In the genomic region with DNA sequence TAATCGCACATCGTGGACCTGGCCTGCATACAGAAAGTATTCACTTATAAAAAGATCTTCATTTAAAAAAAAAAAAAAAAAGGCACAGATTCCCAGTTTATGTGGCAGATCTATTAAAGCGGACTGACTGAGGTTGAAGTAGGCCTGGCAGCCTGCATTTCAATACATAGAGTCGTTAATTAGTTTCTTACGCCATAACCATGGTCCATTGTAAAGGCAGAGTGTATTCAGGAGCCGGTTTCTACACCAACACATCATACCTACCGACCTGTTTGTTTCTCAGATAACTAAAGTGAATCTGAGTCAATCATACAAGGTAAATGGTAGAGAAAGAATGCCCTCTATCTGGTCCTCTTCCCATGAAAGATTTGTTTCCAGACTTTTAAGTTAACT, we compare ENCODE assay signal across 18 mouse cellular contexts.
DNase-seq lines count a peak whose midpoint lies in the region; ATAC-seq and TF ChIP-seq lines count a peak whose summit lies in the region.
"Had no signal": no experiment of that assay in that cellular context is flagged by ENCODE, and none has a peak within 500 bp of the region (broad histone marks: within the 10 kb centered on the region; RNA-seq: fewer than 3 reads in every experiment).

No protein-coding gene starts in this region.

- no peak for DNase-seq in forebrain, embryonic 10.5 days (ENCODE audit: extremely low spot score, low spot score)
- DNase-seq in forebrain, postnatal 0 days, result no peak
- DNase-seq in midbrain, embryonic 10.5 days (ENCODE audit: low spot score), result no peak
- no peak for DNase-seq in thymus, postnatal 0 days (ENCODE audit: low spot score)
- DNase-seq: adrenal gland, adult 8-10 months; adrenal gland, postnatal 36 days; B cell, adult 2 months; cerebellum, postnatal 10 days; gastrocnemius, adult 2 months; gastrocnemius, postnatal 25 days had no signal

- no peak overlapping the region for H3K4me3 ChIP-seq in forebrain, embryonic 10.5 days
- no peak overlapping the region for H3K4me3 ChIP-seq in forebrain, postnatal 0 days (ENCODE audit: low read depth, low read length)
- H3K4me3 ChIP-seq in midbrain, embryonic 12.5 days, result no peak overlapping the region
- H3K4me3 ChIP-seq in midbrain, embryonic 10.5 days, result no peak overlapping the region
- no peak overlapping the region for H3K4me3 ChIP-seq in forebrain, embryonic 15.5 days
- no peak overlapping the region for H3K4me3 ChIP-seq in midbrain, embryonic 15.5 days
- H3K4me3 ChIP-seq: embryonic facial prominence, embryonic 10.5 days; gastrocnemius, adult 2 months; heart, embryonic 12.5 days had no signal

- TF ChIP-seq CTCF in forebrain, postnatal 0 days (IDR thresholded peaks at IDR 0.05; ENCODE audit: low read depth), result no peak

- H3K9me3 ChIP-seq in forebrain, embryonic 10.5 days, result no peaks in the 10 kb centered on the region
- no peaks in the 10 kb centered on the region for H3K9me3 ChIP-seq in forebrain, postnatal 0 days (ENCODE audit: low read length)
- no peaks in the 10 kb centered on the region for H3K9me3 ChIP-seq in midbrain, embryonic 12.5 days
- no peaks in the 10 kb centered on the region for H3K9me3 ChIP-seq in midbrain, embryonic 10.5 days (replicated peaks)
- no peaks in the 10 kb centered on the region for H3K9me3 ChIP-seq in forebrain, embryonic 15.5 days
- H3K9me3 ChIP-seq in midbrain, embryonic 15.5 days, result no peaks in the 10 kb centered on the region
- H3K9me3 ChIP-seq: embryonic facial prominence, embryonic 10.5 days; G1E; heart, embryonic 12.5 days had no signal

- no peaks in the 10 kb centered on the region for H3K36me3 ChIP-seq in forebrain, embryonic 10.5 days (replicated peaks)
- no peaks in the 10 kb centered on the region for H3K36me3 ChIP-seq in forebrain, postnatal 0 days (ENCODE audit: insufficient read depth)
- H3K36me3 ChIP-seq in midbrain, embryonic 12.5 days, result no peaks in the 10 kb centered on the region
- H3K36me3 ChIP-seq in midbrain, embryonic 10.5 days, result no peaks in the 10 kb centered on the region
- no peaks in the 10 kb centered on the region for H3K36me3 ChIP-seq in forebrain, embryonic 15.5 days
- H3K36me3 ChIP-seq in midbrain, embryonic 15.5 days (replicated peaks), result no peaks in the 10 kb centered on the region
- H3K36me3 ChIP-seq: embryonic facial prominence, embryonic 10.5 days; G1E; heart, embryonic 12.5 days had no signal

- H3K27ac ChIP-seq in forebrain, embryonic 10.5 days, result peak overlapping the region; percentile 58; the same call in 1 of the 2 replicates
- no peak overlapping the region for H3K27ac ChIP-seq in forebrain, postnatal 0 days (ENCODE audit: low read depth, low read length)
- no peak overlapping the region; the same call in 1 of the 2 replicates for H3K27ac ChIP-seq in midbrain, embryonic 12.5 days (replicated peaks)
- no peak overlapping the region for H3K27ac ChIP-seq in midbrain, embryonic 10.5 days (replicated peaks)
- no peak overlapping the region for H3K27ac ChIP-seq in forebrain, embryonic 15.5 days (replicated peaks)
- no peak overlapping the region for H3K27ac ChIP-seq in midbrain, embryonic 15.5 days
- H3K27ac ChIP-seq: embryonic facial prominence, embryonic 10.5 days; gastrocnemius, adult 2 months had no signal

- peaks cover 22% of the 10 kb centered on the region for H3K4me1 ChIP-seq in forebrain, embryonic 10.5 days
- H3K4me1 ChIP-seq in forebrain, postnatal 0 days (ENCODE audit: insufficient read depth), result no peaks in the 10 kb centered on the region
- H3K4me1 ChIP-seq in midbrain, embryonic 12.5 days, result peaks cover 16% of the 10 kb centered on the region
- peaks cover 18% of the 10 kb centered on the region for H3K4me1 ChIP-seq in midbrain, embryonic 10.5 days
- H3K4me1 ChIP-seq in forebrain, embryonic 15.5 days, result peaks cover 9% of the 10 kb centered on the region
- H3K4me1 ChIP-seq in midbrain, embryonic 15.5 days, result 0 out of 2 replicates have a peak, but pooled peaks cover 6% of the 10 kb centered on the region
- H3K4me1 ChIP-seq: embryonic facial prominence, embryonic 10.5 days; heart, embryonic 12.5 days had no signal

- no peak overlapping the region for H3K4me2 ChIP-seq in forebrain, postnatal 0 days (ENCODE audit: low read depth)
- no peak overlapping the region for H3K4me2 ChIP-seq in midbrain, embryonic 12.5 days (replicated peaks)
- H3K4me2 ChIP-seq in forebrain, embryonic 15.5 days (replicated peaks), result no peak overlapping the region
- no peak overlapping the region for H3K4me2 ChIP-seq in midbrain, embryonic 15.5 days
- H3K4me2 ChIP-seq: heart, embryonic 12.5 days had no signal

- ATAC-seq in forebrain, postnatal 0 days, result no peak
- peak; percentile 61; the same call in 1 of the 2 replicates for ATAC-seq in midbrain, embryonic 12.5 days (ENCODE audit: low FRiP score, low read depth)
- ATAC-seq in forebrain, embryonic 15.5 days (replicated peaks), result 0 out of 2 replicates have a peak, but pooled peaks have one; percentile 23
- 0 out of 2 replicates have a peak, but pooled peaks have one; percentile 17 for ATAC-seq in midbrain, embryonic 15.5 days (replicated peaks)
- no peak for ATAC-seq in frontal cortex, adult (ENCODE audit: low TSS enrichment)
- ATAC-seq: CD4-positive, CD25-positive, alpha-beta regulatory T cell, adult 4 months had no signal

- no peaks in the 10 kb centered on the region for H3K27me3 ChIP-seq in forebrain, embryonic 10.5 days (ENCODE audit: poor library complexity, severe bottlenecking)
- no peaks in the 10 kb centered on the region for H3K27me3 ChIP-seq in forebrain, postnatal 0 days (ENCODE audit: insufficient read depth, low read length)
- H3K27me3 ChIP-seq in midbrain, embryonic 12.5 days, result no peaks in the 10 kb centered on the region
- H3K27me3 ChIP-seq in midbrain, embryonic 10.5 days (ENCODE audit: low read depth, poor library complexity, severe bottlenecking), result no peaks in the 10 kb centered on the region
- H3K27me3 ChIP-seq in forebrain, embryonic 15.5 days, result no peaks in the 10 kb centered on the region
- no peaks in the 10 kb centered on the region for H3K27me3 ChIP-seq in midbrain, embryonic 15.5 days (replicated peaks)
- H3K27me3 ChIP-seq: heart, embryonic 12.5 days had no signal

- 13% methylated on average over 7 of the region's 7 CpGs for WGBS in forebrain, embryonic 10.5 days
- WGBS in forebrain, postnatal 0 days, result 11% methylated on average over 7 of the region's 7 CpGs
- 12% methylated on average over 7 of the region's 7 CpGs for WGBS in midbrain, embryonic 12.5 days
- 22% methylated on average over 7 of the region's 7 CpGs for WGBS in midbrain, embryonic 10.5 days
- 3% methylated on average over 7 of the region's 7 CpGs for WGBS in forebrain, embryonic 15.5 days
- 14% methylated on average over 7 of the region's 7 CpGs for WGBS in midbrain, embryonic 15.5 days

- H3K9ac ChIP-seq in forebrain, postnatal 0 days, result no peak overlapping the region
- H3K9ac ChIP-seq in midbrain, embryonic 12.5 days (replicated peaks), result no peak overlapping the region
- no peak overlapping the region for H3K9ac ChIP-seq in forebrain, embryonic 15.5 days (replicated peaks)
- no peak overlapping the region for H3K9ac ChIP-seq in midbrain, embryonic 15.5 days
- H3K9ac ChIP-seq: heart, embryonic 12.5 days had no signal

Comparison
In these comparisons a context has a peak if more than half of its experiments do, and no peak if none do; other contexts are left out.
1. ATAC-seq: peak in midbrain, embryonic 12.5 days (single experiment), forebrain, embryonic 15.5 days (single experiment) and midbrain, embryonic 15.5 days (single experiment); none in forebrain, postnatal 0 days (single experiment) and frontal cortex, adult (single experiment).